Mouse (Mus musculus) midbrain, embryonic 14.5 days (tissue): Measurements from ENCODE around the gene Kcnb1. TPM values are rescaled to one million over a fixed set of nuclear protein-coding genes. Genes with fewer than 3 reads are reported as not detected.
A peak's percentile ranks its signal among the peaks of the same experiment; 100 is the strongest.

Experiments used
- ATAC-seq: fragments of 200-750 bp; cut with Nextera tagmentation; 2 replicates; pipeline ENCODE4 v1.8.0; 2017; ENCODE audit warnings: moderate number of reproducible peaks, moderate library complexity; ENCODE audit not compliant: low FRiP score, low TSS enrichment
- DNase-seq: peaks from one replicate; pipeline ENCODE4 v3.0.0-alpha.2; 2015
- H3K27ac ChIP-seq: fragments of 300-500 bp; sonication (generic); replicated peaks from 2 replicates; pipeline ENCODE4 v1.5.1; 2014; ENCODE audit warnings: mild to moderate bottlenecking, low read depth, low read length, moderate library complexity
- H3K27me3 ChIP-seq: fragments of 300-500 bp; sonication (generic); 2 replicates; pipeline ENCODE4 v1.6.1; 2014; ENCODE audit warnings: low read length, control low read depth, mixed read lengths; ENCODE audit not compliant: control insufficient read depth, insufficient read depth
- H3K36me3 ChIP-seq: fragments of 300-500 bp; sonication (generic); 2 replicates; pipeline ENCODE4 v1.6.1; 2014; ENCODE audit warnings: low read length, control low read depth; ENCODE audit not compliant: control insufficient read depth, insufficient read depth
- H3K4me1 ChIP-seq: fragments of 300-500 bp; sonication (generic); 2 replicates; pipeline ENCODE4 v1.6.1; 2014; ENCODE audit warnings: mild to moderate bottlenecking, antibody characterized with exemption, low read length, control low read depth; ENCODE audit not compliant: control insufficient read depth, insufficient read depth
- H3K4me2 ChIP-seq: fragments of 300-500 bp; sonication (generic); 2 replicates; pipeline ENCODE4 v1.6.1; 2014; ENCODE audit warnings: mild to moderate bottlenecking, low read length, moderate library complexity
- H3K4me3 ChIP-seq: fragments of 300-500 bp; sonication (generic); replicated peaks from 2 replicates; pipeline ENCODE4 v1.5.1; 2014; ENCODE audit warnings: low read depth, low read length
- H3K9ac ChIP-seq: fragments of 300-500 bp; sonication (generic); replicated peaks from 2 replicates; pipeline ENCODE4 v1.6.1; 2014; ENCODE audit warnings: mild to moderate bottlenecking, low read length, moderate library complexity
- H3K9me3 ChIP-seq: fragments of 300-500 bp; sonication (generic); 2 replicates; pipeline ENCODE4 v1.6.1; 2016; ENCODE audit warnings: low read length, control low read depth, mixed read lengths; ENCODE audit not compliant: control insufficient read depth
- WGBS: fragments of 180-500 bp; shearing (Covaris S2); extraction: QIAGEN DNeasy Blood & Tissue Kit; methylation state at CpG from one replicate; pipeline ENCODE4 v1.1.7; 2014; 5-methylcytosine and 5-hydroxymethylcytosine counted together
- polyA plus RNA-seq: library from polyadenylated mRNA; unstranded; fragments of >200 nt; fragmentation: Nextera tagmentation; extraction: Ambion mirVana; gene quantifications from 2 replicates; pipeline ENCODE4 v1.2.1, GENCODE M21; 2014

Gene Kcnb1
- polyA plus RNA-seq, 1 experiment from 2014 or later = 3.1 TPM

GRCm38 (mm10) chr2:167121996-167122395, 68.0 kb downstream of the Kcnb1 start:
- ATAC-seq (no peak), DNase-seq (no peak)
- 83% methylated on average over 7 of the region's 7 CpGs for WGBS
- H3K27me3 ChIP-seq = no peaks in the 10 kb centered on the region
- no peaks in the 10 kb centered on the region for H3K9me3 ChIP-seq
- peaks cover 15% of the 10 kb centered on the region; the same call in 1 of the 2 replicates for H3K4me1 ChIP-seq
- H3K36me3 ChIP-seq = no peaks in the 10 kb centered on the region
- no peak overlapping the region for H3K9ac ChIP-seq
- H3K4me2 ChIP-seq = no peak overlapping the region
- H3K27ac ChIP-seq = no peak overlapping the region
- H3K4me3 ChIP-seq = no peak overlapping the region

GRCm38 (mm10) chr2:167121228-167121627, 68.7 kb downstream of the Kcnb1 start:
- no peaks in the 10 kb centered on the region for H3K27me3 ChIP-seq
- no peak overlapping the region for H3K27ac ChIP-seq
- no peak overlapping the region for H3K4me3 ChIP-seq
- no peaks in the 10 kb centered on the region for H3K9me3 ChIP-seq
- H3K9ac ChIP-seq = no peak overlapping the region
- peaks cover 15% of the 10 kb centered on the region; the same call in 1 of the 2 replicates for H3K4me1 ChIP-seq
- H3K36me3 ChIP-seq = no peaks in the 10 kb centered on the region
- H3K4me2 ChIP-seq = no peak overlapping the region
- DNase-seq (no peak), ATAC-seq (no peak)
- 76% methylated on average over 6 of the region's 6 CpGs for WGBS

- no peak for ATAC-seq
- H3K4me3 ChIP-seq = no peak overlapping the region
- no peaks in the 10 kb centered on the region for H3K27me3 ChIP-seq
- DNase-seq = no peak
- no peak overlapping the region for H3K9ac ChIP-seq
- no peak overlapping the region for H3K27ac ChIP-seq
- H3K9me3 ChIP-seq = no peaks in the 10 kb centered on the region
- peaks cover 15% of the 10 kb centered on the region; the same call in 1 of the 2 replicates for H3K4me1 ChIP-seq
- 76% methylated on average over 12 of the region's 12 CpGs for WGBS
- H3K4me2 ChIP-seq = no peak overlapping the region
- H3K36me3 ChIP-seq = no peaks in the 10 kb centered on the region
Measured at GRCm38 (mm10) chr2:167120186-167120830, 69.6 kb downstream of the Kcnb1 start.

GRCm38 (mm10) chr2:167118046-167118445, 71.9 kb downstream of the Kcnb1 start:
- no peak overlapping the region for H3K4me2 ChIP-seq
- no peak for ATAC-seq
- 0 out of 2 replicates have a peak, but pooled peaks cover under 1% of the 10 kb centered on the region for H3K4me1 ChIP-seq
- H3K27me3 ChIP-seq = no peaks in the 10 kb centered on the region
- 91% methylated on average over 10 of the region's 10 CpGs for WGBS
- no peak overlapping the region for H3K27ac ChIP-seq
- no peaks in the 10 kb centered on the region for H3K36me3 ChIP-seq
- no peak overlapping the region for H3K4me3 ChIP-seq
- no peak for DNase-seq
- H3K9ac ChIP-seq = no peak overlapping the region
- H3K9me3 ChIP-seq = no peaks in the 10 kb centered on the region

GRCm38 (mm10) chr2:167112737-167113136, 77.2 kb downstream of the Kcnb1 start:
- no peaks in the 10 kb centered on the region for H3K27me3 ChIP-seq
- H3K36me3 ChIP-seq = no peaks in the 10 kb centered on the region
- no peak overlapping the region for H3K9ac ChIP-seq
- no peak overlapping the region for H3K4me2 ChIP-seq
- ATAC-seq (peak; percentile 60; the same call in 1 of the 2 replicates), DNase-seq (peak; percentile 92)
- WGBS = 45% methylated on average over 6 of the region's 6 CpGs
- H3K4me1 ChIP-seq = no peaks in the 10 kb centered on the region
- H3K27ac ChIP-seq = 0 out of 2 replicates have a peak overlapping the region, but pooled peaks have one; percentile 46
- H3K4me3 ChIP-seq = no peak overlapping the region
- H3K9me3 ChIP-seq = no peaks in the 10 kb centered on the region

GRCm38 (mm10) chr2:167112259-167112658, 77.7 kb downstream of the Kcnb1 start:
- H3K9ac ChIP-seq = no peak overlapping the region
- DNase-seq (peak; percentile 58), ATAC-seq (no peak)
- H3K27ac ChIP-seq = 0 out of 2 replicates have a peak overlapping the region, but pooled peaks have one; percentile 46
- H3K27me3 ChIP-seq = no peaks in the 10 kb centered on the region
- H3K4me3 ChIP-seq = no peak overlapping the region
- no peaks in the 10 kb centered on the region for H3K4me1 ChIP-seq
- no peaks in the 10 kb centered on the region for H3K36me3 ChIP-seq
- no peaks in the 10 kb centered on the region for H3K9me3 ChIP-seq
- no peak overlapping the region for H3K4me2 ChIP-seq
- WGBS = 21% methylated on average over 7 of the region's 7 CpGs

GRCm38 (mm10) chr2:167109506-167109905, 80.4 kb downstream of the Kcnb1 start:
- 87% methylated on average over 8 of the region's 8 CpGs for WGBS
- H3K4me1 ChIP-seq = no peaks in the 10 kb centered on the region
- DNase-seq (no peak), ATAC-seq (no peak)
- H3K36me3 ChIP-seq = peaks cover 9% of the 10 kb centered on the region
- H3K9ac ChIP-seq = no peak overlapping the region
- H3K27me3 ChIP-seq = no peaks in the 10 kb centered on the region
- no peak overlapping the region for H3K27ac ChIP-seq
- no peaks in the 10 kb centered on the region for H3K9me3 ChIP-seq
- H3K4me2 ChIP-seq = no peak overlapping the region
- no peak overlapping the region for H3K4me3 ChIP-seq

GRCm38 (mm10) chr2:167103546-167103945, 86.4 kb downstream of the Kcnb1 start:
- WGBS = 65% methylated on average over 7 of the region's 7 CpGs
- H3K4me3 ChIP-seq = no peak overlapping the region
- H3K9ac ChIP-seq = no peak overlapping the region
- H3K9me3 ChIP-seq = no peaks in the 10 kb centered on the region
- no peak for ATAC-seq
- no peak overlapping the region for H3K4me2 ChIP-seq
- no peaks in the 10 kb centered on the region for H3K4me1 ChIP-seq
- H3K27me3 ChIP-seq = no peaks in the 10 kb centered on the region
- peak; percentile 57 for DNase-seq
- H3K36me3 ChIP-seq = peaks cover 9% of the 10 kb centered on the region
- H3K27ac ChIP-seq = peak overlapping the region; percentile 52

- no peak for ATAC-seq
- WGBS = 83% methylated on average over 17 of the region's 17 CpGs
Measured at GRCm38 (mm10) chr2:167101743-167102441, 88.1 kb downstream of the Kcnb1 start.

More at GRCm38 (mm10) chr2:167101743-167102441, 88.1 kb downstream of the Kcnb1 start:
- no peak for DNase-seq
- no peak overlapping the region for H3K4me3 ChIP-seq
- H3K4me1 ChIP-seq = no peaks in the 10 kb centered on the region
- no peaks in the 10 kb centered on the region for H3K27me3 ChIP-seq
- H3K36me3 ChIP-seq = peaks cover 9% of the 10 kb centered on the region
- no peaks in the 10 kb centered on the region for H3K9me3 ChIP-seq
- no peak overlapping the region for H3K4me2 ChIP-seq
- H3K9ac ChIP-seq = no peak overlapping the region
- H3K27ac ChIP-seq = no peak overlapping the region
